Mouse (Mus musculus): Measurements from ENCODE around the gene Nhp2.

The Nhp2 gene

GRCm38 (mm10) chr11:51635525-51636322, 16.2 kb downstream of the Nhp2 start, which contains the start of gene Rmnd5b:
Gene Rmnd5b (minus strand): TSS chr11:51635896.
- peak; percentile 86 for DNase-seq

GRCm38 (mm10) chr11:51636323-51636684, 16.8 kb downstream of the Nhp2 start:
- peak; percentile 61 for DNase-seq

GRCm38 (mm10) chr11:51637971-51638414, 18.5 kb downstream of the Nhp2 start:
- DNase-seq: peak; percentile 48

GRCm38 (mm10) chr11:51638497-51638896, 19.0 kb downstream of the Nhp2 start:
- no peak for DNase-seq

GRCm38 (mm10) chr11:51640748-51641147, 21.2 kb downstream of the Nhp2 start:
- DNase-seq: peak; percentile 46

- DNase-seq: no peak
Measured at GRCm38 (mm10) chr11:51643202-51643601, 23.7 kb downstream of the Nhp2 start.

GRCm38 (mm10) chr11:51643761-51644160, 24.2 kb downstream of the Nhp2 start:
- no peak for DNase-seq

- peak; percentile 25 for DNase-seq
Measured at GRCm38 (mm10) chr11:51644217-51644616, 24.7 kb downstream of the Nhp2 start.

GRCm38 (mm10) chr11:51645293-51645692, 25.8 kb downstream of the Nhp2 start:
- peak; percentile 14 for DNase-seq

- no peak for DNase-seq
Measured at GRCm38 (mm10) chr11:51646245-51646644, 26.7 kb downstream of the Nhp2 start.

GRCm38 (mm10) chr11:51646751-51647667, 27.5 kb downstream of the Nhp2 start:
- peak; percentile 61 for DNase-seq

GRCm38 (mm10) chr11:51648566-51648965, 29.0 kb downstream of the Nhp2 start:
- peak; percentile 31 for DNase-seq

GRCm38 (mm10) chr11:51649111-51649888, 29.8 kb downstream of the Nhp2 start:
- DNase-seq: peak; percentile 17

GRCm38 (mm10) chr11:51649889-51650199, 30.3 kb downstream of the Nhp2 start:
- DNase-seq: peak; percentile 28

GRCm38 (mm10) chr11:51650261-51650660, 30.7 kb downstream of the Nhp2 start:
- DNase-seq: peak; percentile 37

GRCm38 (mm10) chr11:51650691-51651515, 31.4 kb downstream of the Nhp2 start, which contains the start of the genes N4bp3 and D930048N14Rik:
Gene N4bp3 (minus strand): TSS chr11:51650842.
Gene D930048N14Rik (plus strand): TSS chr11:51650954.
- peak; percentile 82 for DNase-seq

GRCm38 (mm10) chr11:51652889-51653418, 33.4 kb downstream of the Nhp2 start:
- no peak for DNase-seq

GRCm38 (mm10) chr11:51653736-51654135, 34.2 kb downstream of the Nhp2 start:
- DNase-seq: no peak

- no peak for DNase-seq
Measured at GRCm38 (mm10) chr11:51654891-51655290, 35.4 kb downstream of the Nhp2 start.

- DNase-seq: no peak
Measured at GRCm38 (mm10) chr11:51656798-51657521, 37.4 kb downstream of the Nhp2 start.

- DNase-seq: no peak
Measured at GRCm38 (mm10) chr11:51658291-51658690, 38.8 kb downstream of the Nhp2 start.

Data from lung, postnatal 14 days (tissue).